In the genomic region with DNA sequence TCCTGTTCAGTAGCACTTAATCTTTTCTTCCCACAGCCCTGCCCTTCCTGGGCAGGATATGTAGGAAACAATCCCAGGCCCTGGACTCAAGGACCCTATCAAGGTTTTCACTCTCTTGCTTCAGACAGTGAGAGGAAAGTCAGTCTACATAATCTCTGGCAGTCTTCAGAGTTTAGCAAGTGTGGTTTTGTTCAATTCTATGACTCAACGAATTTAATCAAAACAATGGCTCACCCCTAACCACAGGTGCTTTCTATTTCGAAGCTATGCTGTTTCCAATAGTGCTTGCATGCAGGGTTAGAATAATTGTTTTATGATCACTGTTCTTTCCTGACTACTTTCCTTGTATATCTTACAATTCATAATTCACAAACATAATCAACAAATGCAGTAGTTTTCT, we compare ENCODE assay signal across 27 mouse cellular contexts. TPM values are rescaled to one million over a fixed set of nuclear protein-coding genes. Genes with fewer than 3 reads are reported as not detected.
A peak's percentile ranks its signal among the peaks of the same experiment; 100 is the strongest.
DNase-seq lines count a peak whose midpoint lies in the region; TF ChIP-seq lines count a peak whose summit lies in the region.
"Had no signal": no experiment of that assay in that cellular context is flagged by ENCODE, and none has a peak within 500 bp of the region (broad histone marks: within the 10 kb centered on the region; RNA-seq: fewer than 3 reads in every experiment).

No protein-coding gene starts in this region.

- no peak for TF ChIP-seq CTCF in C2C12 (IDR thresholded peaks at IDR 0.05; ENCODE audit: control insufficient read depth, insufficient read depth, insufficient read length)

- no peaks in the 10 kb centered on the region for H3K79me3 ChIP-seq in C2C12 (ENCODE audit: low read depth)

- H3K27me3 ChIP-seq in C2C12 (ENCODE audit: control insufficient read depth, insufficient read depth, insufficient read length) (no peaks in the 10 kb centered on the region), myocyte (ENCODE audit: control insufficient read depth, insufficient read depth, insufficient read length) (no peaks in the 10 kb centered on the region)
- H3K27me3 ChIP-seq: embryonic facial prominence, embryonic 13.5 days; embryonic facial prominence, embryonic 15.5 days; forebrain, embryonic 12.5 days had no signal

- H3K36me3 ChIP-seq in C2C12 (ENCODE audit: control insufficient read depth, insufficient read depth) (no peaks in the 10 kb centered on the region), myocyte (ENCODE audit: control insufficient read depth, insufficient read depth) (no peaks in the 10 kb centered on the region)
- H3K36me3 ChIP-seq: embryonic facial prominence, embryonic 13.5 days; embryonic facial prominence, embryonic 15.5 days; forebrain, embryonic 10.5 days; forebrain, embryonic 12.5 days had no signal

- DNase-seq in adrenal gland, adult 2 months = peak; percentile 21
- no peak for DNase-seq in adrenal gland, postnatal 4 days (ENCODE audit: low spot score in 2 of 2)
- DNase-seq in 3T3-L1 (ENCODE audit: low read depth, low spot score) = peak; percentile 86
- no peak for DNase-seq in thymus, postnatal 10 days (ENCODE audit: low spot score in 2 of 2)
- DNase-seq in urinary bladder, adult 18-20 months (ENCODE audit: low spot score in 2 of 2) = no peak
- DNase-seq: adrenal gland, postnatal 10 days; adrenal gland, postnatal 25 days; B cell, adult 2 months; cerebellum, adult 11-12 months; cerebellum, adult 2 months; cerebellum, adult 9-10 months; cerebellum, postnatal 10 days; cerebellum, postnatal 25 days; embryo, embryonic 11 days had no signal

- H3K79me2 ChIP-seq in C2C12 (ENCODE audit: control insufficient read depth, insufficient read depth) = no peaks in the 10 kb centered on the region
- H3K79me2 ChIP-seq in myocyte (ENCODE audit: control insufficient read depth, insufficient read depth) = no peaks in the 10 kb centered on the region

- no peak overlapping the region for H3ac ChIP-seq in C2C12 (ENCODE audit: control insufficient read depth, insufficient read length, low read depth)
- H3ac ChIP-seq in myocyte (ENCODE audit: control insufficient read depth, insufficient read length) = no peak overlapping the region

- H3K4me2 ChIP-seq in myocyte (ENCODE audit: low read depth) = peak overlapping the region; percentile 40
- H3K4me2 ChIP-seq: embryonic facial prominence, embryonic 13.5 days; embryonic facial prominence, embryonic 15.5 days; forebrain, embryonic 12.5 days had no signal

- TF ChIP-seq POLR2A in myocyte (IDR thresholded peaks at IDR 0.05; ENCODE audit: insufficient read length, low read depth) = no peak

- H3K4me3 ChIP-seq in C2C12 (ENCODE audit: insufficient read depth, poor library complexity, severe bottlenecking) (no peak overlapping the region), myocyte (no peak overlapping the region)
- H3K4me3 ChIP-seq: embryonic facial prominence, embryonic 13.5 days; embryonic facial prominence, embryonic 15.5 days; erythroblast, embryonic 14.5 days; forebrain, embryonic 10.5 days; forebrain, embryonic 12.5 days had no signal

TF ChIP-seq in C2C12, 6 proteins besides CTCF, POLR2A, EP300 and RAD21:
- TF ChIP-seq CEBPB (IDR thresholded peaks at IDR 0.05; ENCODE audit: low read depth) = peak; percentile 21
- TF ChIP-seq MYOD1 (IDR thresholded peaks at IDR 0.05; ENCODE audit: control insufficient read depth, insufficient read length, low read depth) = peak; percentile 51
- TF ChIP-seq MAX (IDR thresholded peaks at IDR 0.05) = no peak
- peak; percentile 65 for TF ChIP-seq FOSL1 (IDR thresholded peaks at IDR 0.05; ENCODE audit: insufficient read depth, low read length, poor library complexity, severe bottlenecking)

TF ChIP-seq in myocyte, 11 proteins besides CTCF, POLR2A, EP300 and RAD21:
- TF ChIP-seq REST (IDR thresholded peaks at IDR 0.05; ENCODE audit: insufficient read depth, insufficient read length) (no peak), CEBPB (IDR thresholded peaks at IDR 0.05; ENCODE audit: insufficient read depth, poor library complexity, severe bottlenecking) (peak; percentile 56; the same call in 1 of the 2 replicates)

RNA-seq across cellular contexts. Expression of gene Prlhr, which starts 9.7 kb away (rescaled TPM):
- 1 to 10 TPM in 1 of 2 experiments, under 1 TPM in 1; 0.41 to 1.2 TPM for total RNA-seq in adrenal gland, adult 2 months (2021)
- 1.4 and 1.5 TPM in 2 replicates for polyA plus RNA-seq in adrenal gland, adult 2 months (2012; rRNA removed)
- 1 to 10 TPM; 3.6 to 6.9 TPM for total RNA-seq in adrenal gland, postnatal 4 days (2021)
- polyA plus RNA-seq in C2C12 (2012; fragmentation: generic; extraction: Trizol) = not detected
- polyA plus RNA-seq in myocyte (2012; fragmentation: generic; extraction: Trizol) = not detected
- total RNA-seq: common myeloid progenitor, adult 5-6 weeks; ES-E14; MEL had no signal
- polyA plus RNA-seq: activated CD4-positive, CD25-positive, alpha-beta regulatory T cell, adult 4 months; embryonic facial prominence, embryonic 11.5 days; embryonic facial prominence, embryonic 13.5 days; embryonic facial prominence, embryonic 15.5 days; erythroblast, embryonic 14.5 days; forebrain, embryonic 10.5 days; forebrain, embryonic 12.5 days; Patski had no signal

Comparison
In these comparisons a context has a peak if more than half of its experiments do, and no peak if none do; other contexts are left out.
1. DNase-seq: peak in adrenal gland, adult 2 months (single experiment) and 3T3-L1 (single experiment); none in adrenal gland, postnatal 4 days (0 of 2), thymus, postnatal 10 days (0 of 2) and urinary bladder, adult 18-20 months (0 of 2).